Mouse (Mus musculus): ENCODE measurements around the gene Gm10644. TPM values are rescaled to one million over a fixed set of nuclear protein-coding genes. Genes with fewer than 3 reads are reported as not detected.
"Not testable (repeated sequence)": the region's sequence is repeated elsewhere in the genome, so short reads cannot be mapped to it uniquely, and the experiment has no call there.

The Gm10644 gene
- polyA plus RNA-seq, 1 experiment from 2014 or later, result 0.37 TPM

- not testable (repeated sequence) for H3K4me2 ChIP-seq; H3K4me1 ChIP-seq (replicated peaks; ENCODE audit: control insufficient read depth, insufficient read depth, low read length); H3K9ac ChIP-seq (ENCODE audit: low read depth, low read length); H3K4me3 ChIP-seq (ENCODE audit: low read depth, low read length); DNase-seq (ENCODE audit: low spot score); H3K27me3 ChIP-seq (replicated peaks; ENCODE audit: control insufficient read depth, insufficient read depth, low read length); H3K27ac ChIP-seq (ENCODE audit: low read depth, low read length); ATAC-seq (replicated peaks; ENCODE audit: low FRiP score); H3K9me3 ChIP-seq (ENCODE audit: control insufficient read depth, low read length)
- H3K36me3 ChIP-seq (ENCODE audit: control insufficient read depth, insufficient read depth, low read length), result peaks cover 40% of the 10 kb centered on the region
- 98% methylated on average over 2 of the region's 2 CpGs for WGBS
Observed at GRCm38 (mm10) chr8:83983222-83983621, 28.2 kb upstream of the Gm10644 start.

GRCm38 (mm10) chr8:83982449-83982848 lies 27.4 kb upstream of the Gm10644 start:
- Histone ChIP-seq H3K27ac (ENCODE audit: low read depth, low read length) (no peak overlapping the region), H3K36me3 (ENCODE audit: control insufficient read depth, insufficient read depth, low read length) (peaks cover 35% of the 10 kb centered on the region), H3K4me1 (replicated peaks; ENCODE audit: control insufficient read depth, insufficient read depth, low read length) (peaks cover 12% of the 10 kb centered on the region), H3K4me3 (ENCODE audit: low read depth, low read length) (no peak overlapping the region), H3K4me2 (no peak overlapping the region), H3K9ac (ENCODE audit: low read depth, low read length) (no peak overlapping the region), H3K9me3 (ENCODE audit: control insufficient read depth, low read length) (no peaks in the 10 kb centered on the region), H3K27me3 (replicated peaks; ENCODE audit: control insufficient read depth, insufficient read depth, low read length) (no peaks in the 10 kb centered on the region)
- ATAC-seq (replicated peaks; ENCODE audit: low FRiP score) (peak; percentile 77), DNase-seq (ENCODE audit: low spot score) (no peak)
- 61% methylated on average over 4 of the region's 4 CpGs for WGBS

GRCm38 (mm10) chr8:83981533-83981932 lies 26.5 kb upstream of the Gm10644 start:
- Histone ChIP-seq H3K27ac (ENCODE audit: low read depth, low read length) (no peak overlapping the region), H3K4me1 (replicated peaks; ENCODE audit: control insufficient read depth, insufficient read depth, low read length) (peaks cover 17% of the 10 kb centered on the region), H3K4me3 (ENCODE audit: low read depth, low read length) (no peak overlapping the region), H3K27me3 (replicated peaks; ENCODE audit: control insufficient read depth, insufficient read depth, low read length) (no peaks in the 10 kb centered on the region), H3K9me3 (ENCODE audit: control insufficient read depth, low read length) (no peaks in the 10 kb centered on the region), H3K4me2 (no peak overlapping the region), H3K9ac (ENCODE audit: low read depth, low read length) (no peak overlapping the region), H3K36me3 (ENCODE audit: control insufficient read depth, insufficient read depth, low read length) (peaks cover 27% of the 10 kb centered on the region)
- no peak for DNase-seq (ENCODE audit: low spot score)
- 94% methylated on average over 7 of the region's 7 CpGs for whole genome bisulfite sequencing
- ATAC-seq (replicated peaks; ENCODE audit: low FRiP score), result no peak

- DNase-seq (ENCODE audit: low spot score) (no peak), ATAC-seq (replicated peaks; ENCODE audit: low FRiP score) (no peak)
- no peak overlapping the region for H3K4me2 ChIP-seq
- no peaks in the 10 kb centered on the region for H3K27me3 ChIP-seq (replicated peaks; ENCODE audit: control insufficient read depth, insufficient read depth, low read length)
- no peaks in the 10 kb centered on the region for H3K9me3 ChIP-seq (ENCODE audit: control insufficient read depth, low read length)
- peaks cover 17% of the 10 kb centered on the region for H3K4me1 ChIP-seq (replicated peaks; ENCODE audit: control insufficient read depth, insufficient read depth, low read length)
- WGBS, result 85% methylated on average over 8 of the region's 8 CpGs
- no peak overlapping the region for H3K27ac ChIP-seq (ENCODE audit: low read depth, low read length)
- H3K36me3 ChIP-seq (ENCODE audit: control insufficient read depth, insufficient read depth, low read length), result peaks cover 23% of the 10 kb centered on the region
- no peak overlapping the region for H3K9ac ChIP-seq (ENCODE audit: low read depth, low read length)
- H3K4me3 ChIP-seq (ENCODE audit: low read depth, low read length), result no peak overlapping the region
Observed at GRCm38 (mm10) chr8:83980845-83981244, 25.8 kb upstream of the Gm10644 start.

GRCm38 (mm10) chr8:83980250-83980649 lies 25.2 kb upstream of the Gm10644 start:
- Histone ChIP-seq H3K4me3 (ENCODE audit: low read depth, low read length) (no peak overlapping the region), H3K4me1 (replicated peaks; ENCODE audit: control insufficient read depth, insufficient read depth, low read length) (peaks cover 17% of the 10 kb centered on the region), H3K9me3 (ENCODE audit: control insufficient read depth, low read length) (no peaks in the 10 kb centered on the region), H3K4me2 (no peak overlapping the region), H3K27ac (ENCODE audit: low read depth, low read length) (no peak overlapping the region), H3K36me3 (ENCODE audit: control insufficient read depth, insufficient read depth, low read length) (peaks cover 23% of the 10 kb centered on the region), H3K9ac (ENCODE audit: low read depth, low read length) (no peak overlapping the region), H3K27me3 (replicated peaks; ENCODE audit: control insufficient read depth, insufficient read depth, low read length) (no peaks in the 10 kb centered on the region)
- DNase-seq (ENCODE audit: low spot score), result no peak
- WGBS, result 92% methylated on average over 1 of the region's 1 CpGs
- ATAC-seq (replicated peaks; ENCODE audit: low FRiP score), result no peak

GRCm38 (mm10) chr8:83978200-83978599 lies 23.2 kb upstream of the Gm10644 start:
- H3K27ac ChIP-seq (ENCODE audit: low read depth, low read length), result no peak overlapping the region
- no peaks in the 10 kb centered on the region for H3K27me3 ChIP-seq (replicated peaks; ENCODE audit: control insufficient read depth, insufficient read depth, low read length)
- no peak for ATAC-seq (replicated peaks; ENCODE audit: low FRiP score)
- H3K9ac ChIP-seq (ENCODE audit: low read depth, low read length), result no peak overlapping the region
- no peak for DNase-seq (ENCODE audit: low spot score)
- WGBS, result 76% methylated on average over 9 of the region's 9 CpGs
- H3K4me2 ChIP-seq, result no peak overlapping the region
- no peak overlapping the region for H3K4me3 ChIP-seq (ENCODE audit: low read depth, low read length)
- H3K9me3 ChIP-seq (ENCODE audit: control insufficient read depth, low read length), result no peaks in the 10 kb centered on the region
- H3K36me3 ChIP-seq (ENCODE audit: control insufficient read depth, insufficient read depth, low read length), result peaks cover 15% of the 10 kb centered on the region
- H3K4me1 ChIP-seq (replicated peaks; ENCODE audit: control insufficient read depth, insufficient read depth, low read length), result peaks cover 24% of the 10 kb centered on the region

GRCm38 (mm10) chr8:83977646-83978045 lies 22.6 kb upstream of the Gm10644 start:
- H3K4me3 ChIP-seq (ENCODE audit: low read depth, low read length), result no peak overlapping the region
- H3K27ac ChIP-seq (ENCODE audit: low read depth, low read length), result peak overlapping the region; percentile 43; the same call in 1 of the 2 replicates
- DNase-seq (ENCODE audit: low spot score) (no peak), ATAC-seq (replicated peaks; ENCODE audit: low FRiP score) (no peak)
- WGBS, result 49% methylated on average over 6 of the region's 6 CpGs
- peak overlapping the region; percentile 12; the same call in 1 of the 2 replicates for H3K4me2 ChIP-seq
- no peaks in the 10 kb centered on the region for H3K27me3 ChIP-seq (replicated peaks; ENCODE audit: control insufficient read depth, insufficient read depth, low read length)
- H3K9me3 ChIP-seq (ENCODE audit: control insufficient read depth, low read length), result no peaks in the 10 kb centered on the region
- H3K4me1 ChIP-seq (replicated peaks; ENCODE audit: control insufficient read depth, insufficient read depth, low read length), result peaks cover 24% of the 10 kb centered on the region
- peaks cover 14% of the 10 kb centered on the region for H3K36me3 ChIP-seq (ENCODE audit: control insufficient read depth, insufficient read depth, low read length)
- H3K9ac ChIP-seq (ENCODE audit: low read depth, low read length), result no peak overlapping the region

GRCm38 (mm10) chr8:83976779-83977350 lies 21.9 kb upstream of the Gm10644 start:
- Histone ChIP-seq H3K9me3 (ENCODE audit: control insufficient read depth, low read length) (no peaks in the 10 kb centered on the region), H3K27me3 (replicated peaks; ENCODE audit: control insufficient read depth, insufficient read depth, low read length) (no peaks in the 10 kb centered on the region), H3K4me2 (no peak overlapping the region), H3K36me3 (ENCODE audit: control insufficient read depth, insufficient read depth, low read length) (peaks cover 10% of the 10 kb centered on the region), H3K4me3 (ENCODE audit: low read depth, low read length) (no peak overlapping the region), H3K4me1 (replicated peaks; ENCODE audit: control insufficient read depth, insufficient read depth, low read length) (peaks cover 23% of the 10 kb centered on the region), H3K27ac (ENCODE audit: low read depth, low read length) (no peak overlapping the region), H3K9ac (ENCODE audit: low read depth, low read length) (no peak overlapping the region)
- ATAC-seq (replicated peaks; ENCODE audit: low FRiP score) (no peak), DNase-seq (ENCODE audit: low spot score) (no peak)
- 82% methylated on average over 5 of the region's 5 CpGs for WGBS

GRCm38 (mm10) chr8:83976101-83976630 lies 21.2 kb upstream of the Gm10644 start:
- ATAC-seq (replicated peaks; ENCODE audit: low FRiP score) (no peak), DNase-seq (ENCODE audit: low spot score) (no peak)
- Histone ChIP-seq H3K27ac (ENCODE audit: low read depth, low read length) (no peak overlapping the region), H3K27me3 (replicated peaks; ENCODE audit: control insufficient read depth, insufficient read depth, low read length) (no peaks in the 10 kb centered on the region), H3K4me1 (replicated peaks; ENCODE audit: control insufficient read depth, insufficient read depth, low read length) (peaks cover 27% of the 10 kb centered on the region), H3K36me3 (ENCODE audit: control insufficient read depth, insufficient read depth, low read length) (peaks cover 5% of the 10 kb centered on the region; the same call in 1 of the 2 replicates), H3K4me2 (no peak overlapping the region), H3K9ac (ENCODE audit: low read depth, low read length) (no peak overlapping the region), H3K9me3 (ENCODE audit: control insufficient read depth, low read length) (no peaks in the 10 kb centered on the region), H3K4me3 (ENCODE audit: low read depth, low read length) (no peak overlapping the region)
- 78% methylated on average over 4 of the region's 4 CpGs for WGBS
